Mouse (Mus musculus) spleen, adult 2 months (tissue): ENCODE results near the gene Ccdc34.

Source experiments
- CTCF ChIP-seq: fragments of 200-500 bp; IDR thresholded peaks from 2 replicates; pipeline ENCODE4 v1.5.1; 2011; ENCODE audit warnings: mild to moderate bottlenecking, inconsistent platforms; ENCODE audit not compliant: insufficient read depth, insufficient read length, insufficient replicate concordance; ENCODE audit errors: extremely low read depth
- POLR2A ChIP-seq: fragments of 200-500 bp; IDR thresholded peaks from 2 replicates; pipeline ENCODE4 v1.6.1; 2011; ENCODE audit warnings: low read depth, low read length, inconsistent platforms

DNA sequence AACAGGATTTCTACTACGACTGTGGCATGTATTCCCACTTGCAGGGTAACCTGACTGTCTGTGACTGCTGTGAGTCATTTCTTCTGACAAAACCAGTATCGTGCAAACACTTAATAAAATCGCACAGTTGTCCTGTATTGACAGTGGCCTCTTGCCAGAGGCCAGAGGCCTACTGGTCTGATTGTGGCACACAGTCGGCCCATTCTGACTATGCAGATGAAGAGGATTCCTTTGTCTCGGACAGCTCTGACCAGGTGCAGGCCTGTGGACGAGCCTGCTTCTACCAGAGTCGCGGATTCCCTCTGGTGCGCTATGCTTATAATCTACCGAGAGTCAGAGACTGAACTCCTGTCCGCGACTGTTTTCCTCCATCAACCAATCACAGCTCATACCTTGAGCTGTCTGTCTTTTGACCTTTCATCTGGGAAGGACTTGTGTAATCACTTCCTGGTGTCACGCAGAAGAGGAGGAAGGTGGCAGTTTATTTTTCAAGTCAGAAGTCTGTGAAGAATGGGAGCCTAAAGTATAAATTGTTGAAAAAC is 5.4 kb upstream of the Ccdc34 start:
- no peak for TF ChIP-seq CTCF
- no peak for TF ChIP-seq POLR2A
